Mouse (Mus musculus) brown adipose tissue, adult 24 weeks (tissue): ENCODE data around the gene Fam76a. TPM values are rescaled to one million over a fixed set of nuclear protein-coding genes. Genes with fewer than 3 reads are reported as not detected.

Experiments
- H3K27ac ChIP-seq: fragments of 200-500 bp; replicated peaks from 2 replicates; pipeline ENCODE4 v1.5.1; 2012; ENCODE audit warnings: low read depth, mild to moderate bottlenecking, low read length
- H3K4me1 ChIP-seq: fragments of 200-500 bp; 2 replicates; pipeline ENCODE4 v1.6.1; 2012; ENCODE audit warnings: low read length, mixed read lengths; ENCODE audit not compliant: control insufficient read depth, insufficient read depth, insufficient read length
- H3K4me3 ChIP-seq: fragments of 200-500 bp; 2 replicates; pipeline ENCODE4 v1.5.1; 2012; ENCODE audit warnings: low read depth, mild to moderate bottlenecking, low read length, moderate library complexity; ENCODE audit not compliant: insufficient read depth
- polyA plus RNA-seq: library from polyadenylated mRNA; stranded (reverse); fragments of >200 nt; gene quantifications from 2 replicates; pipeline ENCODE4 v1.2.4, GENCODE M21; 2012; ENCODE audit not compliant: missing spikeins, insufficient read depth, insufficient read length

Gene Fam76a
- polyA plus RNA-seq, 1 experiment, result 17.8 TPM

- Histone ChIP-seq H3K27ac (no peak overlapping the region), H3K4me1 (peaks cover 11% of the 10 kb centered on the region)
These were observed 32.4 kb upstream of the Fam76a start for GRCm38 (mm10) chr4:132954530-132955394.

GRCm38 (mm10) chr4:132950999-132951398 lies 28.6 kb upstream of the Fam76a start:
- no peak overlapping the region for H3K27ac ChIP-seq
- peaks cover 12% of the 10 kb centered on the region for H3K4me1 ChIP-seq
- no peak overlapping the region for H3K4me3 ChIP-seq

More at GRCm38 (mm10) chr4:132954530-132955394, 32.4 kb upstream of the Fam76a start:
- no peak overlapping the region for H3K4me3 ChIP-seq

GRCm38 (mm10) chr4:132949882-132950532 lies 27.6 kb upstream of the Fam76a start:
- Histone ChIP-seq H3K27ac (no peak overlapping the region), H3K4me1 (peaks cover 12% of the 10 kb centered on the region), H3K4me3 (peak overlapping the region; percentile 34; the same call in 1 of the 2 replicates)

- Histone ChIP-seq H3K4me1 (peaks cover 21% of the 10 kb centered on the region), H3K27ac (peak overlapping the region; percentile 59), H3K4me3 (0 out of 2 replicates have a peak overlapping the region, but pooled peaks have one; percentile 6)
These were observed 24.0 kb upstream of the Fam76a start for GRCm38 (mm10) chr4:132946047-132947001.

GRCm38 (mm10) chr4:132945261-132946046 lies 23.1 kb upstream of the Fam76a start:
- Histone ChIP-seq H3K4me1 (peaks cover 20% of the 10 kb centered on the region), H3K27ac (peak overlapping the region; percentile 75), H3K4me3 (0 out of 2 replicates have a peak overlapping the region, but pooled peaks have one; percentile 6)

- peak overlapping the region; percentile 75 for H3K27ac ChIP-seq
- H3K4me3 ChIP-seq, result no peak overlapping the region
- H3K4me1 ChIP-seq, result peaks cover 18% of the 10 kb centered on the region
These were observed 22.4 kb upstream of the Fam76a start for GRCm38 (mm10) chr4:132944776-132945175.

GRCm38 (mm10) chr4:132944106-132944505 lies 21.7 kb upstream of the Fam76a start:
- Histone ChIP-seq H3K4me1 (peaks cover 18% of the 10 kb centered on the region), H3K4me3 (no peak overlapping the region), H3K27ac (peak overlapping the region; percentile 75)

- H3K27ac ChIP-seq, result no peak overlapping the region
- H3K4me3 ChIP-seq, result no peak overlapping the region
- peaks cover 18% of the 10 kb centered on the region for H3K4me1 ChIP-seq
These were observed 20.7 kb upstream of the Fam76a start for GRCm38 (mm10) chr4:132943088-132943487.

- Histone ChIP-seq H3K4me3 (no peak overlapping the region), H3K27ac (no peak overlapping the region), H3K4me1 (peaks cover 14% of the 10 kb centered on the region)
These were observed 18.8 kb upstream of the Fam76a start for GRCm38 (mm10) chr4:132941012-132941729.

- no peak overlapping the region for H3K27ac ChIP-seq
- no peak overlapping the region for H3K4me3 ChIP-seq
- peaks cover 9% of the 10 kb centered on the region for H3K4me1 ChIP-seq
These were observed 17.2 kb upstream of the Fam76a start for GRCm38 (mm10) chr4:132939421-132940127.

- peaks cover 2% of the 10 kb centered on the region; the same call in 1 of the 2 replicates for H3K4me1 ChIP-seq
- H3K27ac ChIP-seq, result no peak overlapping the region
- no peak overlapping the region for H3K4me3 ChIP-seq
These were observed 16.0 kb upstream of the Fam76a start for GRCm38 (mm10) chr4:132938181-132938941.

GRCm38 (mm10) chr4:132934639-132935038 lies 12.3 kb upstream of the Fam76a start:
- no peaks in the 10 kb centered on the region for H3K4me1 ChIP-seq
- no peak overlapping the region for H3K27ac ChIP-seq
- no peak overlapping the region for H3K4me3 ChIP-seq
